Mouse (Mus musculus): ENCODE data around the gene Gm21118. TPM values are rescaled to one million over a fixed set of nuclear protein-coding genes. Genes with fewer than 3 reads are reported as not detected.

The Gm21118 gene
- not detected for total RNA-seq (2023)

DNA sequence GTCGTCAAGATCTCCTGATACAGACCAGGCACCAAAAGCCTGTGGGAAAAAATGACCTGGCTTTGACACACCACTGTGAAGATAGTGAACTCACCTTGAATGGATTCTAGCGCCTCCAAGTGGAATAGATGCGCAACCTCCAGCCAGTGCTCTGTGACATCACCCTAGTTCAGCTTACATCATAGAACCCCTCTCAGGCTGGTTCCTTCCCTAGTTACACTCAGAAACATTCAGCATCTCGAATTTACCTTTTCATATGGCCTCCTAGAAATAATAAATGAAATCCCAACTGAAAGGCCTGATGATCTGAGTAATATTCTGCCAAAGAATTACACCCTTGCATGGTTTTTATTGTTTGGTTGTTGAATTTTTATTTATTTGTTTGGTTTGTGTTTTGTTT, at the start of gene Gm21118:
TSS of gene Gm21118 (minus strand) at position 101 of the 400 bp plus-strand sequence.

GRCm38 (mm10) chrY:70303187-70303586, 29.7 kb upstream of the Gm21118 start, which contains the start of the genes Gm29423 and Gm29644:
Gene Gm29423, minus strand, starts transcription at chrY:70303287.
Gene Gm29644, minus strand, starts transcription at chrY:70303343.

Other genes with a start within 250 kb of the Gm21118 start
- not detected for gene Gm29423, start 29.6 kb upstream of the Gm21118 start, total RNA-seq (2023)
- gene Gm29644, start 29.7 kb upstream of the Gm21118 start, total RNA-seq (2023): not detected
- not detected for gene Gm20888, start 168.2 kb upstream of the Gm21118 start, total RNA-seq (2023)